Mouse (Mus musculus) heart, embryonic 16.5 days (tissue): ENCODE measurements at regions not wholly inside any gene's neighbourhood (a gene's known extent, or its start where the extent isn't known, plus 50 kb on each side); places are given as distances from the start of the nearest gene placed in this dataset.

Experiments
- ATAC-seq: fragments of 200-750 bp; cut with Nextera tagmentation; replicated peaks from 2 replicates; pipeline ENCODE4 v1.8.0; 2017; ENCODE audit warnings: moderate number of reproducible peaks; ENCODE audit not compliant: insufficient read depth, low FRiP score; ENCODE audit errors: extremely low read depth
- H3K27ac ChIP-seq: fragments of 300-500 bp; sonication (generic); 2 replicates; pipeline ENCODE4 v1.5.1; 2014; ENCODE audit warnings: mild to moderate bottlenecking, low read length, control low read depth, moderate library complexity
- H3K27me3 ChIP-seq: fragments of 300-500 bp; sonication (generic); 2 replicates; pipeline ENCODE4 v1.6.1; 2014; ENCODE audit warnings: low read length, mixed read lengths; ENCODE audit not compliant: control insufficient read depth, insufficient read depth
- H3K36me3 ChIP-seq: fragments of 300-500 bp; sonication (generic); 2 replicates; pipeline ENCODE4 v1.6.1; 2014; ENCODE audit not compliant: control insufficient read depth, insufficient read depth
- H3K4me1 ChIP-seq: fragments of 300-500 bp; sonication (generic); 2 replicates; pipeline ENCODE4 v1.6.1; 2014; ENCODE audit warnings: low read length, mixed read lengths; ENCODE audit not compliant: control insufficient read depth, insufficient read depth
- H3K4me2 ChIP-seq: fragments of 300-500 bp; sonication (generic); 2 replicates; pipeline ENCODE4 v1.6.1; 2014; ENCODE audit warnings: low read depth, mild to moderate bottlenecking, control low read depth, low read length
- H3K4me3 ChIP-seq: fragments of 300-500 bp; sonication (generic); 2 replicates; pipeline ENCODE4 v1.5.1; 2014; ENCODE audit warnings: mild to moderate bottlenecking, control low read depth, low read length
- H3K9ac ChIP-seq: fragments of 300-500 bp; sonication (generic); 2 replicates; pipeline ENCODE4 v1.6.1; 2014; ENCODE audit warnings: low read length, control low read depth
- H3K9me3 ChIP-seq: fragments of 300-500 bp; sonication (generic); replicated peaks from 2 replicates; pipeline ENCODE4 v1.6.1; 2016; ENCODE audit warnings: low read length; ENCODE audit not compliant: control insufficient read depth
- WGBS: fragments of 180-500 bp; shearing (Covaris S2); extraction: QIAGEN DNeasy Blood & Tissue Kit; methylation state at CpG from one replicate; pipeline ENCODE4 v1.1.7; 2014; 5-methylcytosine and 5-hydroxymethylcytosine counted together

DNA sequence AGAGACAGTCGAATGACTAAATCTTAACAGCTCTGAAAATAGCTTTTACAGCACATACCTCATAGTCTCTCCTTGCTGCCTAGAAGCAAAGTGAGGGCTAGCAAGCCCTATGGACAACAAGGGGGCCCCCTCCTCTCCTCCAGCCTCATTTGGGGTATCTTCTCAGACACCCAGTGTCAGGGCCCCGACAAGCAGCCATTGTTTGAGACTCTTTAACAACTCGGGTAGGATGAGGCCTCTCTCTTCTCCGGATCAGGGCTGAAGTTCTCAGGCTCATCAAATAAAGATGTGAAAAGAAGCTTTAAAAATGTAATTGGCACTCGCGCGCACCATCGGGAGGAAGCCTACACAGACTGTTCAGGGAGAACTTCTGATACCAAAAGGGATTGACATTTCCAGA is 71.8 kb upstream of the Tlk1 start:
- no peaks in the 10 kb centered on the region for H3K27me3 ChIP-seq
- H3K27ac ChIP-seq: no peak overlapping the region
- H3K4me2 ChIP-seq: no peak overlapping the region
- WGBS: 91% methylated on average over 8 of the region's 8 CpGs
- ATAC-seq: no peak
- H3K4me3 ChIP-seq: no peak overlapping the region
- peaks cover 10% of the 10 kb centered on the region; the same call in 1 of the 2 replicates for H3K4me1 ChIP-seq
- H3K9me3 ChIP-seq: no peaks in the 10 kb centered on the region
- no peak overlapping the region for H3K9ac ChIP-seq
- H3K36me3 ChIP-seq: no peaks in the 10 kb centered on the region

DNA sequence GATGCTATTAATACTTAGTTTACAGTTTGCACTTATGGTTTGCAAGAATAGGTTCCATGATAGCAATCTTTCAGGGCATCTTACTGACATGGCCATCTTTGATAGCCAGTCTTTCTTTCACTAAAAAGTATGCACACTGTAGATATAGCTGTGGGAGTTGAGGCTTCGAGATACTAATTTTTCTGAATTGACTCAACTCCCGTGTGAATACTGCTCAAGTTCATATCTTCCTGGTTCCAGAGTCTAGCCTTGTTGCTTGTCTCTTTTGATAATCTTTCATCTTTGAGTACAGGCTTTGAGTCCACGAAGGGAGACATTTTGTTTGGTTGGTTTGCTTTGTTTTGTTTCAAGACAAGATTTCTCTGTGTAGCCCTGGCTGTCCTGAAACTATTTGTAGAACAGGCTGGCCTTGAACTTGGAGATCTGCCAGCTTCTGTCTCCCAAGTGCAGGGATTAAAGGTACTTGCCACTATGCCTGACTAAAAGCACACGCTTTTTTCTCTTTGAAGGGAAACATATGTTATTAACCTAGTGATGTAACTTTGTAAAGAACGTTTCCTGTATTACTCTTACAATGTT is 64.1 kb upstream of the Tlk1 start:
- Histone ChIP-seq H3K4me1 (peaks cover 6% of the 10 kb centered on the region; the same call in 1 of the 2 replicates), H3K27ac (no peak overlapping the region), H3K9ac (no peak overlapping the region), H3K4me3 (no peak overlapping the region), H3K4me2 (no peak overlapping the region), H3K27me3 (no peaks in the 10 kb centered on the region), H3K36me3 (no peaks in the 10 kb centered on the region), H3K9me3 (peaks cover 3% of the 10 kb centered on the region; the same call in 1 of the 2 replicates)
- no peak for ATAC-seq
- 41% methylated on average over 5 of the region's 5 CpGs for WGBS

DNA sequence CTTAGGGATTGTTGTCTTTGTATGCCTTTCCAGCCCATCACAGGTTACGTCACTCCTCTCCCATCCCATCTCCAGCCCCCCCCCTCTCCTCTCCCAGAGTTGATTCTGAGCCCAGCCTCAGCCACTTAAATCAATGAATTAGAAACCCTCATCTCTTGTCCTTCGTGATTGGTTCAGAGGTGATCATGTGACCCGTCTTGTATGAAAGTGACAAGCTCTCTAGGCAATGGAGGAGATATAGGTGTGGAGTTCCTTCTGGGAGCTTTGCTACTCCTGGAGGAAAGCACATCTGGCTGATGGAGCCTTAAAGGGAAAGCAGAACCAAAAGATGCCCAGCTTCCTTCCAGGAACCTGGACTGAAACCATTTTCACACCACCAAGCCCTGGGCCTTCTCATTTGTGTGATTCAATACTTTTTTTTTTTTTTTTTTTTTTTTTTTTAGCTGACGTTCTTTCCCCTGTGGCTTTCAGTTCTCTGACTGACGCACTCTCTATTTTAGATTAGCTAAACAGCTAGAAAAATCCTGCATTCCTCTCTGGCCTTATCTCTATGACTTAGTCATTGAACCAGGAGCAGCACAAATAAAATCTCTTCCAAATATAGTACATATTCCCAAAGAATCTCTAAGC is 63.4 kb upstream of the Tlk1 start:
- Histone ChIP-seq H3K4me1 (peaks cover 6% of the 10 kb centered on the region; the same call in 1 of the 2 replicates), H3K9me3 (peaks cover 3% of the 10 kb centered on the region; the same call in 1 of the 2 replicates), H3K4me3 (no peak overlapping the region), H3K9ac (no peak overlapping the region), H3K27me3 (no peaks in the 10 kb centered on the region), H3K27ac (no peak overlapping the region), H3K36me3 (no peaks in the 10 kb centered on the region), H3K4me2 (no peak overlapping the region)
- 72% methylated on average over 5 of the region's 5 CpGs for WGBS
- no peak for ATAC-seq

DNA sequence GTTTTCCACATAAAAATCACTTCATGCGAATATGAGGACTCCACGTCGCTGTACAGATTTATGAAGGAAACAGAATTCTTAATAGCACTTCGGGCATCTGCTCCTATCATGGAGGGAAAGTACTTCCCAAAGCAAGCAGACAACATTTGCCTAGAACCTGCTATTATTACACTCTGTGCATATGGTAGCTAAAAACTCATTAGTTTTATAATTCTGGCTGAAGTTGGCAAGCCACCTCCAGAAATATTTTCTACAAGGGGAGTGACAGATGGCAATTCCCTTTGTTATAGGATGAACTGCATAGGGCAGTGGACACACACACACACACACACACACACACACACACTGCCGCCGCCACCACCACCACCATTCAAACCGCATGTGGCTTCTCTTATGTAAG is 61.3 kb upstream of the Tlk1 start:
- 91% methylated on average over 7 of the region's 7 CpGs for WGBS
- no peak overlapping the region for H3K27ac ChIP-seq
- ATAC-seq: no peak
- no peaks in the 10 kb centered on the region for H3K36me3 ChIP-seq
- peaks cover 6% of the 10 kb centered on the region; the same call in 1 of the 2 replicates for H3K4me1 ChIP-seq
- H3K4me2 ChIP-seq: no peak overlapping the region
- no peaks in the 10 kb centered on the region for H3K27me3 ChIP-seq
- H3K9ac ChIP-seq: no peak overlapping the region
- no peak overlapping the region for H3K4me3 ChIP-seq
- peaks cover 3% of the 10 kb centered on the region; the same call in 1 of the 2 replicates for H3K9me3 ChIP-seq

DNA sequence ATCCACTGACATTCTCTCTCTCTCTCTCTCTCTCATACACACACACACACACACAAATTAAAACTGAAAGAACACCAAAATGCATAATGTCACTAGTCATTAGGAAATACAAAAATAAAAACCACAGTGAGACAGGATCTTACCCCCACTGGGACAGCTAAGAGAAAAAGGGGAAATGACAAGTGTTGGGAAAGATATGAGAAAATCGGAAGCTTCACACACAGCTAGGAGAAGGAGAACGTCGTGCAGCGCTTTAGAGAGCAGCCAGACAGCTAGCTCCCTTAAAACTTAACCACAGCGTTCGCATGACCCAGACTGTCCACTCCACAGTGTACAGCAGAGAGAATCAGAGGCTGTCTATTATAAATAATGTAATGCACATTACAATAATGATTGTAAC is 60.1 kb upstream of the Tlk1 start:
- H3K4me1 ChIP-seq: peaks cover 6% of the 10 kb centered on the region; the same call in 1 of the 2 replicates
- WGBS: 67% methylated on average over 6 of the region's 6 CpGs
- no peak overlapping the region for H3K27ac ChIP-seq
- H3K4me3 ChIP-seq: no peak overlapping the region
- H3K9ac ChIP-seq: no peak overlapping the region
- peaks cover 3% of the 10 kb centered on the region; the same call in 1 of the 2 replicates for H3K9me3 ChIP-seq
- H3K27me3 ChIP-seq: no peaks in the 10 kb centered on the region
- no peaks in the 10 kb centered on the region for H3K36me3 ChIP-seq
- no peak overlapping the region for H3K4me2 ChIP-seq
- ATAC-seq: no peak

DNA sequence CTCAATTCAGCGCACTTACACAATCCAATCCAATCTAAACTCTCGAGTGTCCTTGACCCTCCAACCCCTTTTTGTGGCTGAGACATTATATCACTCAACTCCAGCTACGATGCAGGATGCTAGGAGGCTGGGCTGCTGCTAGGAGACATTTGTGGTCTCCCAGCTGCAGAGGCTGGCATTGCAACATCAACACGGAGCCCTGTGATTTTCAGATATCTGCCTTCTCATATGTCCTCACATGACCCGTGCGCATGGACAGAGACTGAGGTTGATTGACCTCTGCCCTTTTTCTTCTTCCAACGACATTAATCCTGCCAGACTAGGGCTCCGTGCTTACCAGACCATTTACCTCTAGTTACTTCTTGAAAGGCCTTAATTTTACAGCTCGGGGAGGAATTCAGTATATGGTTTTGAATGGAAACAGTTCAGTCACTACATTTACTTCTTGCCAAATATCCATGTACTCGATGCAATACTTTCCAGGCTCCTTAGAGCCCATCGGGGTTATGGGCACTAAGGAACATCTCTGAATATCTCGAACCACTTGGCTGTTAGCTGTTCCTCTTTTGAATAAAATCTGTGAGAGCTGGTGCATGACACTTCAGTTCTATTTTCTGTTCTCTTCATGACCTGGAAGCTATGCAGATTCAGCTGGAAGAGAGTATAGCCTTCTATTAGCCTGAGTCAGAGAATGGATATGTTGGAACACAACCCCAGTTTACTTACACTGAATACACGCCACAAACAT is 52.0 kb upstream of the Tlk1 start:
- no peaks in the 10 kb centered on the region for H3K9me3 ChIP-seq
- no peaks in the 10 kb centered on the region for H3K36me3 ChIP-seq
- no peak overlapping the region for H3K9ac ChIP-seq
- ATAC-seq: no peak
- no peaks in the 10 kb centered on the region for H3K27me3 ChIP-seq
- H3K27ac ChIP-seq: no peak overlapping the region
- H3K4me2 ChIP-seq: no peak overlapping the region
- H3K4me1 ChIP-seq: no peaks in the 10 kb centered on the region
- 81% methylated on average over 13 of the region's 13 CpGs for WGBS
- no peak overlapping the region for H3K4me3 ChIP-seq

DNA sequence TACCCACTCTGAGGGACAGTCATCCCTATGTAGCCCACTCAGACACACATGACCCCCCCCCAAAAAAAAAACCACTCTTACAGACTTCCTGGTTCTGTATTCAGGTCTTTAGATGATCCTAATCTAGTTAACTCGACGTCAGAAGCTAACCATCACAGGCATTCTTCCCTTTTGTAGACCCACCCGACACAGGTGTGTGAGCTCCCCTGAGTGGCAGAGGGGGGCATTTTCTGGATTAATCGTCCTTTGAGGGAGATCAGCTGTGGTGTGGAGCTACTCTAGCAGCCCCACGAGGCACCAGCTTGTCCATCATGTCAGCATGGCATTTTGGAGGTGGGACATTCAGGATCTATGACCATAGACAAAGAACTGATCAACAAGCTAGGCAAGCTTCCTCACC is 50.7 kb upstream of the Tlk1 start:
- Histone ChIP-seq H3K27me3 (no peaks in the 10 kb centered on the region), H3K4me3 (no peak overlapping the region), H3K9ac (no peak overlapping the region), H3K36me3 (no peaks in the 10 kb centered on the region), H3K9me3 (no peaks in the 10 kb centered on the region), H3K27ac (no peak overlapping the region), H3K4me1 (no peaks in the 10 kb centered on the region), H3K4me2 (no peak overlapping the region)
- ATAC-seq: no peak
- 72% methylated on average over 5 of the region's 5 CpGs for WGBS
